ENCODE assay signal across 23 mouse cellular contexts in genomic region chrX:158813811-158814210, GRCm38 (mm10).
DNase-seq lines count a peak whose midpoint lies in the region; ATAC-seq and TF ChIP-seq lines count a peak whose summit lies in the region.
"Had no signal": no experiment of that assay in that cellular context is flagged by ENCODE, and none has a peak within 500 bp of the region (broad histone marks: within the 10 kb centered on the region; RNA-seq: fewer than 3 reads in every experiment).

No protein-coding gene starts in this region.

- H3K9me3 ChIP-seq in forebrain, postnatal 0 days (ENCODE audit: low read length): no peaks in the 10 kb centered on the region
- H3K9me3 ChIP-seq in forebrain, embryonic 10.5 days: no peaks in the 10 kb centered on the region
- H3K9me3 ChIP-seq in midbrain, embryonic 15.5 days: no peaks in the 10 kb centered on the region
- H3K9me3 ChIP-seq: heart, embryonic 13.5 days; hindbrain, embryonic 12.5 days; limb, embryonic 10.5 days; liver, embryonic 15.5 days; lung, embryonic 15.5 days had no signal

- TF ChIP-seq CTCF in forebrain, postnatal 0 days (IDR thresholded peaks at IDR 0.05; ENCODE audit: low read depth): no peak

- H3K27me3 ChIP-seq in forebrain, postnatal 0 days (ENCODE audit: insufficient read depth, low read length): no peaks in the 10 kb centered on the region
- no peaks in the 10 kb centered on the region; the same call in 1 of the 2 replicates for H3K27me3 ChIP-seq in forebrain, embryonic 10.5 days (ENCODE audit: poor library complexity, severe bottlenecking)
- H3K27me3 ChIP-seq in midbrain, embryonic 15.5 days (replicated peaks): no peaks in the 10 kb centered on the region
- H3K27me3 ChIP-seq: heart, embryonic 13.5 days; hindbrain, embryonic 12.5 days; liver, embryonic 15.5 days; lung, embryonic 15.5 days had no signal

- H3K36me3 ChIP-seq in forebrain, postnatal 0 days (ENCODE audit: insufficient read depth): no peaks in the 10 kb centered on the region
- H3K36me3 ChIP-seq in forebrain, embryonic 10.5 days (replicated peaks): no peaks in the 10 kb centered on the region
- H3K36me3 ChIP-seq in midbrain, embryonic 15.5 days (replicated peaks): no peaks in the 10 kb centered on the region
- H3K36me3 ChIP-seq: heart, embryonic 13.5 days; hindbrain, embryonic 12.5 days; limb, embryonic 10.5 days; liver, embryonic 15.5 days; lung, embryonic 15.5 days had no signal

- H3K9ac ChIP-seq in forebrain, postnatal 0 days: no peak overlapping the region
- H3K9ac ChIP-seq in midbrain, embryonic 15.5 days: no peak overlapping the region
- H3K9ac ChIP-seq: heart, embryonic 13.5 days; hindbrain, embryonic 12.5 days; liver, embryonic 15.5 days; lung, embryonic 15.5 days had no signal

- no peaks in the 10 kb centered on the region for H3K4me1 ChIP-seq in forebrain, postnatal 0 days (ENCODE audit: insufficient read depth)
- H3K4me1 ChIP-seq in forebrain, embryonic 10.5 days: no peaks in the 10 kb centered on the region
- no peaks in the 10 kb centered on the region for H3K4me1 ChIP-seq in midbrain, embryonic 15.5 days
- H3K4me1 ChIP-seq: heart, embryonic 13.5 days; hindbrain, embryonic 12.5 days; limb, embryonic 10.5 days; liver, embryonic 15.5 days; lung, embryonic 15.5 days had no signal

- H3K4me2 ChIP-seq in forebrain, postnatal 0 days (ENCODE audit: low read depth): no peak overlapping the region
- H3K4me2 ChIP-seq in midbrain, embryonic 15.5 days: no peak overlapping the region
- H3K4me2 ChIP-seq: heart, embryonic 13.5 days; hindbrain, embryonic 12.5 days; liver, embryonic 15.5 days; lung, embryonic 15.5 days had no signal

- DNase-seq in forebrain, postnatal 0 days: peak; percentile 17
- no peak for DNase-seq in forebrain, embryonic 10.5 days (ENCODE audit: extremely low spot score, low spot score)
- peak; percentile 96 for DNase-seq in brain, adult 2 months (ENCODE audit: low read depth, low spot score)
- peak; percentile 86 for DNase-seq in cerebellum, adult 11-12 months
- peak; percentile 71 to 72 for DNase-seq in cerebellum, postnatal 10 days
- DNase-seq in frontal cortex, postnatal 36 days (ENCODE audit: low spot score in 2 of 2): no peak
- DNase-seq: adrenal gland, postnatal 36 days; gastrocnemius, postnatal 36 days; heart, adult 2 months; heart, postnatal 14 days; kidney, adult 11 months; liver; lung, postnatal 36 days; midbrain, embryonic 14.5 days; thymus, postnatal 25 days had no signal

- 55% methylated on average over 3 of the region's 3 CpGs for WGBS in forebrain, postnatal 0 days
- WGBS in forebrain, embryonic 10.5 days: 69% methylated on average over 3 of the region's 3 CpGs
- WGBS in midbrain, embryonic 15.5 days: 63% methylated on average over 3 of the region's 3 CpGs

- no peak overlapping the region for H3K4me3 ChIP-seq in forebrain, postnatal 0 days (ENCODE audit: low read depth, low read length)
- no peak overlapping the region for H3K4me3 ChIP-seq in forebrain, embryonic 10.5 days
- H3K4me3 ChIP-seq in midbrain, embryonic 15.5 days: no peak overlapping the region
- H3K4me3 ChIP-seq: heart, adult 2 months; heart, embryonic 13.5 days; hindbrain, embryonic 12.5 days; limb, embryonic 10.5 days; liver, embryonic 15.5 days; lung, embryonic 15.5 days; myocyte had no signal

- H3K27ac ChIP-seq in forebrain, postnatal 0 days (ENCODE audit: low read depth, low read length): no peak overlapping the region
- H3K27ac ChIP-seq in forebrain, embryonic 10.5 days: no peak overlapping the region
- no peak overlapping the region for H3K27ac ChIP-seq in midbrain, embryonic 15.5 days
- H3K27ac ChIP-seq: heart, adult 2 months; heart, embryonic 13.5 days; hindbrain, embryonic 12.5 days; kidney, postnatal 0 days; limb, embryonic 10.5 days; liver, embryonic 15.5 days; lung, embryonic 15.5 days had no signal

- ATAC-seq in forebrain, postnatal 0 days: peak; percentile 42; the same call in 1 of the 2 replicates
- ATAC-seq in midbrain, embryonic 15.5 days (replicated peaks): no peak

Comparison
In these comparisons a context has a peak if more than half of its experiments do, and no peak if none do; other contexts are left out.
1. DNase-seq: peak in forebrain, postnatal 0 days (single experiment), brain, adult 2 months (single experiment), cerebellum, adult 11-12 months (single experiment) and cerebellum, postnatal 10 days (2 of 2); none in forebrain, embryonic 10.5 days (single experiment) and frontal cortex, postnatal 36 days (0 of 2).